10 mouse cellular contexts compared by ENCODE assay signal in the genomic region with DNA sequence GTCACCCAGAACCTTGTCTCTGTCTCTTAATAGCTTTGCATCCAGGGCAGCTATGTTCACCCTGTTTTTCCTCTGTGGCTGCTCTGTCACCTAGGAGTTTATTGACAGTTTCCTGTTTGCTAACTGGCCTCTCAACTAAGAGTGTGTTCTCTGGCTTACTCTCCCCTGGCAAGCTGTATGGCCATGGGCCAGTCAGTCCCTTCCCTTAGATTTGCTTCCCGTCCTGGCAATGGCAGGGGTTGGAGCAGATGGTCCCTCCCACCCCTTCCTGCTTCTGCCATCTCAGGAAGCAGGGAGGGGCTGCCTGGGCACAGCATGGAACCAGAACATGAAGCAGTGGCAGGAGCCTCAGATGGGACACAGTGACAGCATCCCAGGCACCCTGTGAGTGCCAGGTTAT. TPM values are rescaled to one million over a fixed set of nuclear protein-coding genes. Genes with fewer than 3 reads are reported as not detected.
DNase-seq lines count a peak whose midpoint lies in the region; ATAC-seq and TF ChIP-seq lines count a peak whose summit lies in the region.
"Had no signal": no experiment of that assay in that cellular context is flagged by ENCODE, and none has a peak within 500 bp of the region (broad histone marks: within the 10 kb centered on the region; RNA-seq: fewer than 3 reads in every experiment).

No protein-coding gene starts in this region.

- H3K9me3 ChIP-seq in intestine, embryonic 15.5 days, result no peaks in the 10 kb centered on the region
- H3K9me3 ChIP-seq in intestine, postnatal 0 days (ENCODE audit: control insufficient read depth), result no peaks in the 10 kb centered on the region
- no peaks in the 10 kb centered on the region for H3K9me3 ChIP-seq in intestine, embryonic 16.5 days (ENCODE audit: control insufficient read depth, low read length)
- H3K9me3 ChIP-seq in liver, postnatal 0 days (ENCODE audit: low read length), result no peaks in the 10 kb centered on the region
- H3K9me3 ChIP-seq: G1E; liver, embryonic 15.5 days had no signal

- no peak overlapping the region for H3K4me2 ChIP-seq in intestine, embryonic 15.5 days (replicated peaks)
- no peak overlapping the region for H3K4me2 ChIP-seq in intestine, postnatal 0 days (replicated peaks; ENCODE audit: low read depth)
- H3K4me2 ChIP-seq in intestine, embryonic 16.5 days (ENCODE audit: low read depth, low read length), result no peak overlapping the region
- H3K4me2 ChIP-seq in liver, postnatal 0 days (ENCODE audit: low read depth, low read length), result no peak overlapping the region
- H3K4me2 ChIP-seq: liver, embryonic 15.5 days had no signal

- 0 out of 2 replicates have a peak, but pooled peaks have one; percentile 23 for ATAC-seq in intestine, embryonic 15.5 days
- no peak for ATAC-seq in intestine, postnatal 0 days
- peak; percentile 38; the same call in 1 of the 2 replicates for ATAC-seq in intestine, embryonic 16.5 days
- no peak for ATAC-seq in liver, postnatal 0 days

- WGBS in intestine, embryonic 15.5 days, result 14% methylated on average over 1 of the region's 1 CpGs
- WGBS in intestine, postnatal 0 days, result 13% methylated on average over 1 of the region's 1 CpGs
- WGBS in intestine, embryonic 16.5 days, result 13% methylated on average over 1 of the region's 1 CpGs
- WGBS in liver, postnatal 0 days (ENCODE audit: insufficient replicate concordance), result 12% methylated on average over 1 of the region's 1 CpGs

- TF ChIP-seq CTCF in intestine, postnatal 0 days (IDR thresholded peaks at IDR 0.05; ENCODE audit: low read depth), result no peak
- TF ChIP-seq CTCF in liver, postnatal 0 days (IDR thresholded peaks at IDR 0.05; ENCODE audit: low read depth), result no peak

- intact Hi-C loops in left cerebral cortex, postnatal 14 days (cut with DNase I), result no loop called here

- peaks cover 8% of the 10 kb centered on the region; the same call in 1 of the 2 replicates for H3K4me1 ChIP-seq in intestine, embryonic 15.5 days (replicated peaks)
- no peaks in the 10 kb centered on the region for H3K4me1 ChIP-seq in intestine, postnatal 0 days (replicated peaks; ENCODE audit: control insufficient read depth, insufficient read depth, low read length)
- H3K4me1 ChIP-seq in intestine, embryonic 16.5 days (ENCODE audit: control insufficient read depth, insufficient read depth, low read length), result peaks cover 2% of the 10 kb centered on the region; the same call in 1 of the 2 replicates
- no peaks in the 10 kb centered on the region for H3K4me1 ChIP-seq in liver, postnatal 0 days (ENCODE audit: insufficient read depth)
- H3K4me1 ChIP-seq: liver, embryonic 15.5 days had no signal

- TF ChIP-seq EP300 in liver, postnatal 0 days (IDR thresholded peaks at IDR 0.05; ENCODE audit: low read depth), result no peak

- H3K36me3 ChIP-seq in intestine, embryonic 15.5 days, result no peaks in the 10 kb centered on the region
- H3K36me3 ChIP-seq in intestine, postnatal 0 days (ENCODE audit: control insufficient read depth, insufficient read depth), result no peaks in the 10 kb centered on the region
- no peaks in the 10 kb centered on the region for H3K36me3 ChIP-seq in intestine, embryonic 16.5 days (ENCODE audit: control insufficient read depth, insufficient read depth, low read length)
- H3K36me3 ChIP-seq in liver, postnatal 0 days (replicated peaks; ENCODE audit: insufficient read depth, low read length), result no peaks in the 10 kb centered on the region
- H3K36me3 ChIP-seq: G1E; liver, embryonic 15.5 days had no signal

- H3K27ac ChIP-seq in intestine, embryonic 15.5 days, result no peak overlapping the region
- no peak overlapping the region for H3K27ac ChIP-seq in intestine, postnatal 0 days (ENCODE audit: low read depth, low read length)
- no peak overlapping the region for H3K27ac ChIP-seq in intestine, embryonic 16.5 days (ENCODE audit: low read length)
- H3K27ac ChIP-seq in liver, postnatal 0 days (ENCODE audit: low read depth), result no peak overlapping the region
- H3K27ac ChIP-seq: liver, embryonic 15.5 days had no signal

- no peak overlapping the region for H3K9ac ChIP-seq in intestine, embryonic 15.5 days
- no peak overlapping the region for H3K9ac ChIP-seq in intestine, postnatal 0 days (ENCODE audit: low read depth, low read length)
- H3K9ac ChIP-seq in intestine, embryonic 16.5 days (ENCODE audit: low read depth, low read length), result no peak overlapping the region
- H3K9ac ChIP-seq in liver, postnatal 0 days (replicated peaks), result no peak overlapping the region
- H3K9ac ChIP-seq: liver, embryonic 15.5 days had no signal

- no peak overlapping the region for H3K4me3 ChIP-seq in intestine, embryonic 15.5 days (replicated peaks)
- H3K4me3 ChIP-seq in intestine, postnatal 0 days (ENCODE audit: low read depth, low read length), result no peak overlapping the region
- no peak overlapping the region for H3K4me3 ChIP-seq in intestine, embryonic 16.5 days (ENCODE audit: low read length)
- H3K4me3 ChIP-seq in liver, postnatal 0 days (ENCODE audit: low read depth, low read length), result no peak overlapping the region
- H3K4me3 ChIP-seq: liver, embryonic 15.5 days had no signal

- H3K27me3 ChIP-seq in intestine, embryonic 15.5 days (replicated peaks), result no peaks in the 10 kb centered on the region
- H3K27me3 ChIP-seq in intestine, postnatal 0 days (replicated peaks; ENCODE audit: control insufficient read depth, insufficient read depth, low read length), result no peaks in the 10 kb centered on the region
- no peaks in the 10 kb centered on the region for H3K27me3 ChIP-seq in intestine, embryonic 16.5 days (replicated peaks; ENCODE audit: control insufficient read depth, insufficient read depth, low read length)
- H3K27me3 ChIP-seq in liver, postnatal 0 days (ENCODE audit: insufficient read depth, low read length), result 0 out of 2 replicates have a peak, but pooled peaks cover 3% of the 10 kb centered on the region

- peak; percentile 94 to 95 for DNase-seq in cerebellum, postnatal 25 days
- DNase-seq in left cerebral cortex, postnatal 14 days (ENCODE audit: low spot score in 2 of 2), result peak; percentile 56 to 66
- peak; percentile 38 for DNase-seq in skeletal muscle tissue, adult 2 months (ENCODE audit: low read depth, low spot score)
- no peak for DNase-seq in liver, postnatal 0 days
- no peak for DNase-seq in urinary bladder, postnatal 25 days (ENCODE audit: low spot score)

RNA-seq across cellular contexts. Expression of a gene that starts 7.8 kb away (rescaled TPM):
- polyA plus RNA-seq in intestine, embryonic 15.5 days (2015; fragmentation: Nextera tagmentation; extraction: Ambion mirVana), result 3.5 and 3.8 TPM in 2 replicates
- polyA plus RNA-seq in intestine, postnatal 0 days (2015; fragmentation: Nextera tagmentation; extraction: Ambion mirVana), result 2.1 and 2.8 TPM in 2 replicates
- polyA plus RNA-seq in intestine, embryonic 16.5 days (2015; fragmentation: Nextera tagmentation; extraction: Ambion mirVana), result 2.2 and 2.3 TPM in 2 replicates
- 10 to 100 TPM; 18.1 to 23.0 TPM for total RNA-seq in left cerebral cortex, postnatal 14 days (2021)
- 0.26 and 0.32 TPM in 2 replicates for polyA plus RNA-seq in liver, postnatal 0 days (2015; fragmentation: Nextera tagmentation; extraction: Ambion mirVana)
- polyA plus RNA-seq: G1E had no signal

Comparison
In these comparisons a context has a peak if more than half of its experiments do, and no peak if none do; other contexts are left out.
1. ATAC-seq: peak in intestine, embryonic 15.5 days (single experiment) and intestine, embryonic 16.5 days (single experiment); none in intestine, postnatal 0 days (single experiment) and liver, postnatal 0 days (single experiment).
2. DNase-seq: peak in cerebellum, postnatal 25 days (2 of 2), left cerebral cortex, postnatal 14 days (2 of 2) and skeletal muscle tissue, adult 2 months (single experiment); none in liver, postnatal 0 days (single experiment) and urinary bladder, postnatal 25 days (single experiment).